ENCODE assay signal across 23 mouse cellular contexts in the genomic region with DNA sequence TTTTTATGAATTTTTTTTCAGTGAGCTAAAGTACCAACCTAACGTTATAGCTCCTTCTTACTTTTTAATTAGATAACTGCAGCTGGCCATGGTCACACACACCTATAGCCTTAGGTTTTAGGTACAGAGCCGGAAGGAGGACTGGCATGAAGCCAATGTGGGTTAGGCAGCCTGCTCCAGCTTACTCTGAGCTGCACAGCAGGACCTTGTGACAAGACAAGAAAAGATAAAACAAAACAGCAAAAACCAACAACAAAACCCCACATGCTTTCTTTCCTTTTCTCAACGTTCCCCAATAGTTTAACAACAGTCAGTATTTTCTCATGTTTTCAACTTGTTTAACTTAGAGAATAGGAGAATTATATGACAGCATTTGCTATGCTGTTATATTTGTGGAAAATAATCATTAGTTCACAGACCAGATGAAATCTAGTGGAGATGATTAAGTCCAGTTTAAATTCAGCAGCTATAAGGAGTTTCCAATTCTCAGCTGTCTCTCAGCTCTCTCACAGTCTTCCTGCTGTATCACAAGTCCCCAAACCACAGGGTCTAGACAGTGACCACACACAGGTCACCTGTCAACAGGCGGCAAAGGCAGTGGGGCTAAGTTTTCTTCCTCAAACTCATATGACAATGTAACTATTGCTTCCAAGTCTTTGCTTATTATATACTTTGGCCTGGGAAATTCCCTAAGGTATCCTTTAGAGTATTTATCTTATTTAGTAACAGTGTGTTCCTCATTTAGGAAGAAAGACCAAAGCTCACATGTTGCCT.
"Had no signal": no experiment of that assay in that cellular context is flagged by ENCODE, and none has a peak within 500 bp of the region (broad histone marks: within the 10 kb centered on the region; RNA-seq: fewer than 3 reads in every experiment).

No protein-coding gene starts in this region.

- H3K4me3 ChIP-seq: intestine, embryonic 15.5 days; kidney, embryonic 15.5 days; layer of hippocampus, adult 2 months; limb, embryonic 10.5 days; limb, embryonic 13.5 days; liver, embryonic 13.5 days; midbrain, embryonic 10.5 days; midbrain, embryonic 13.5 days; neural tube, embryonic 12.5 days; neural tube, embryonic 15.5 days had no signal

- H3K9me3 ChIP-seq: intestine, embryonic 15.5 days; kidney, embryonic 15.5 days; limb, embryonic 10.5 days; limb, embryonic 13.5 days; liver, embryonic 13.5 days; midbrain, embryonic 10.5 days; midbrain, embryonic 13.5 days; neural tube, embryonic 12.5 days; neural tube, embryonic 15.5 days had no signal

- H3K27ac ChIP-seq: intestine, embryonic 15.5 days; kidney, embryonic 15.5 days; layer of hippocampus, adult 2 months; limb, embryonic 10.5 days; limb, embryonic 13.5 days; liver, embryonic 13.5 days; midbrain, embryonic 10.5 days; midbrain, embryonic 13.5 days; neural tube, embryonic 12.5 days; neural tube, embryonic 15.5 days had no signal

- H3K9ac ChIP-seq: intestine, embryonic 15.5 days; kidney, embryonic 15.5 days; limb, embryonic 13.5 days; liver, embryonic 13.5 days; midbrain, embryonic 13.5 days; neural tube, embryonic 12.5 days; neural tube, embryonic 15.5 days had no signal

- H3K4me1 ChIP-seq: intestine, embryonic 15.5 days; liver, embryonic 13.5 days; neural tube, embryonic 15.5 days had no signal

- H3K4me2 ChIP-seq: intestine, embryonic 15.5 days; kidney, embryonic 15.5 days; limb, embryonic 13.5 days; liver, embryonic 13.5 days; midbrain, embryonic 13.5 days; neural tube, embryonic 12.5 days; neural tube, embryonic 15.5 days had no signal

- ATAC-seq: intestine, embryonic 15.5 days; midbrain, embryonic 13.5 days had no signal

- H3K36me3 ChIP-seq: intestine, embryonic 15.5 days; kidney, embryonic 15.5 days; limb, embryonic 13.5 days; liver, embryonic 13.5 days; midbrain, embryonic 10.5 days; midbrain, embryonic 13.5 days; neural tube, embryonic 12.5 days; neural tube, embryonic 15.5 days had no signal

- DNase-seq: kidney, adult 11 months; kidney, adult 8-10 months; kidney, postnatal 25 days; layer of hippocampus, adult 9-11 months; liver; liver, embryonic 13.5 days; lung, adult 2 months; lung, postnatal 14 days; lung, postnatal 4 days; retina, postnatal 1 day; right cerebral cortex, postnatal 25 days; thymus, adult 2 months; thymus, postnatal 14 days; thymus, postnatal 4 days had no signal

- H3K27me3 ChIP-seq: intestine, embryonic 15.5 days; kidney, embryonic 15.5 days; limb, embryonic 13.5 days; liver, embryonic 13.5 days had no signal
